Mouse (Mus musculus) olfactory bulb, adult 2 months (tissue): ENCODE results near the gene 2310039H08Rik.

Source experiments
- CTCF ChIP-seq: fragments of 200-500 bp; IDR thresholded peaks from 2 replicates; pipeline ENCODE4 v1.5.1; 2012; ENCODE audit warnings: low read depth, mild to moderate bottlenecking, low read length, moderate library complexity; ENCODE audit not compliant: insufficient read depth
- POLR2A ChIP-seq: fragments of 200-500 bp; IDR thresholded peaks from 2 replicates; pipeline ENCODE4 v1.6.1; 2012; ENCODE audit warnings: mild to moderate bottlenecking, low read depth, low read length, moderate library complexity; ENCODE audit not compliant: insufficient read depth

- TF ChIP-seq POLR2A, result no peak
- no peak for TF ChIP-seq CTCF
Observed at GRCm38 (mm10) chr17:46783222-46783565, 10.8 kb downstream of the 2310039H08Rik start.
